Mouse (Mus musculus): ENCODE measurements around the gene Angpt4.

DNA sequence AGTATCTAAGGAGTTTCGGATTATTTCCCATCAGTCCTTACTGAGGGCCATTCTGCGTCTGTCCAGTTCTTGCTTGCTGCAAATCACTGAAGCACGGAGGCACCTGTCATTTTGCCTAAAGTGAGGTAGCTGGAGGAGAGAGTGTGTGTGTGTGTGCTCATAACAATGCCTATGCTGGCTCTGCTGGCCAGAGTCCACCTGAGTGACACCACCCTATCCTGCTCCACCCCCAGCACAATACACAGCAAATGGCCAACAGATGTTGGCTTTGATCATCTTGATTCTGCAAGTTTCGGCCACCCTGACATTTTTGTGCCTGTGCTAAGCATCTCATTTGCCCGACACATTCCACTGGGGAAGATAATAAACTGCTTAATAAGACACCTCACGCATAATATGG is 67.5 kb downstream of the Angpt4 start:
- TF ChIP-seq POLR2A (IDR thresholded peaks at IDR 0.05; ENCODE audit: extremely low read depth, insufficient read depth, low read length), result no peak
- no peak for TF ChIP-seq CTCF (IDR thresholded peaks at IDR 0.05; ENCODE audit: low read depth, low read length)

Data from liver, adult 2 months (tissue).